Mouse (Mus musculus) cerebellum, adult 8-10 months (tissue): Measurements from ENCODE around the gene Slc8a2.

ENCODE experiments used
- DNase-seq: peaks from one replicate; pipeline ENCODE4 v3.0.0; 2022

Slc8a2 gene

GRCm38 (mm10) chr7:16172586-16173140, 43.0 kb downstream of the Slc8a2 start:
- no peak for DNase-seq

DNA sequence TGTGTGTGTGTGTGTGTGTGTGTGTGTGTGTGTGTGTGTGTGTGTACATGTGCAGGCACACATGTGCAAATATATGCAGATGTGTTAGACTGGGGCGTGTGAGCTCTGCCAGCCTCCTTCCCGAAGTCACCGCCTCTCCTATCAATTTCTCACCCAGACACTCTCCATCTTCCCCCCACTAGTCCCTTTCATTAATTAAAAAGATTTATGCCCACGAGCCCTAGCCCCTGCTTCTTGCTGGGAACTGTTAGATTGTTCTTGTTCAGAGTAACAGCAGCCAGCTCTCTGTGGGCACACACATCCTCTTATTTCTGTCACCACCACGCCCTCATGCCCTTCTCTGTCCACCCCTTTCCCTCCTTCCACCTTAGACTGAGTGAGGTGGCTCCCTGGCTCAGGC, 43.5 kb downstream of the Slc8a2 start:
- no peak for DNase-seq

DNA sequence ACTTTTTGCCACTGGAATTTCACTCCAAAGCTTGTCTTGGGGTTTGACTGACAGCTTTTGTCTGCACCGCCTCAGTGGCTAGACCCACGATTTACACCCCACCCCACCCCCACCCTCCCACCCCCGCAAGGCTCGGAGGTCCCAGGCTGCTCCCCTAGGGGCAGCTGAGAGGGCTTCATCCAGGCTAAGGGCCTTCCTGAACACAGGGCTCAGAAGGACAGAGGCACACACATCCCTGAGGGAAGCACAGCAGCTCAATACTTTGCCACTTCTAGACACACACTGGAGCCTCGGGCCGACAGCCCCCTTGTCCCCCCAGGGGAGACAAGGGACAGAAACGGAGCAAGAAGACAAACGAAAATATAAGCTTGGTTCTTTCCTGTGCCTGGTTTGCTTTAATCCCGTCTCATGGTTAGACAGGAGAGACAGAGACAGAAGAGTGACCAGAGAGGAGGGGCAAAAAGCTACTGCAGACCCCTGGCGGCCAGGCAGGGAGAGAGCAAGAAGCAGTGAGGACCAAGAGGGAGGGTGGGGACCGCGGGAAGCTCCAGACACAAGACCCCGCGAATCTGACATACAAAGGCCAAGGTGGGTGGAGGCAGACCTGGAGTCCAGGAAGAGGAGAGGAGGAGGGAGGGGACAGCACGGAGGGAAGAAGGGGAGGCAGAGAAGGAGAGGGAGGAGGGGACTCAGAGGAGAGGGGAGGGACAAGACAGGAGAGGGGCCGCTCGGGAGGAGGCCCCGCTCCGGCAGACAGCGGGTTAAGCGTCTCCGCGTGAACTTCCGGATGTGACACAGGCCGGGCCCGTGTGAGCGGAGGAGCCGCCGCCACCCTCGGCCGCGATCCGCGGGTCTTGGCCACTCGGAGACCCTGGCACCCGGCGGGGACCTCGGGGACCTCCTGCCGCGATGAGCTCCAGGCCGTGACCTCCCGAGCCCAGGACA, 45.2 kb downstream of the Slc8a2 start, which contains the start of gene Meis3:
Meis3 (plus strand) TSS at position 494 of the 945 bp plus-strand sequence.
- DNase-seq: no peak

GRCm38 (mm10) chr7:16175542-16175931, 45.9 kb downstream of the Slc8a2 start:
- DNase-seq: no peak

- DNase-seq: no peak
Measured at GRCm38 (mm10) chr7:16178114-16178513, 48.5 kb downstream of the Slc8a2 start.

DNA sequence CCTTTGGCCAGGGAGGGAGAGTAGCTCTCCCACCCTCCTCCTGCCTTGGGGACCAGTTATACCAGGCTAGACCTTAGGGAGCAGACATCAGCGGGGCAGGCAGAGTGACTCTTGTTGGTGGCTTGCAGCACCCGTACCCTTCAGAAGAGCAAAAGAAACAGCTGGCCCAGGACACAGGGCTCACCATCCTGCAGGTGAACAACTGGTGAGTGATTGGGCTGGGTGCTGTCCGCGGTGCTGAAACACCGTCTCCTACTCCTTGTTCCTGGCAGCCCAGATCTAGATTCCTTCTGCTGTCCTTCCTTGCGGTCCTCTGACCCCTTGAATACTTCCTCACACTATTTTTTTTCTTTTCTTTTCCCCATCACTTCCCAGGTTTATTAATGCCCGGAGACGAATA, 54.0 kb downstream of the Slc8a2 start:
- DNase-seq: no peak

GRCm38 (mm10) chr7:16187494-16187893, 57.9 kb downstream of the Slc8a2 start:
- DNase-seq: no peak

DNA sequence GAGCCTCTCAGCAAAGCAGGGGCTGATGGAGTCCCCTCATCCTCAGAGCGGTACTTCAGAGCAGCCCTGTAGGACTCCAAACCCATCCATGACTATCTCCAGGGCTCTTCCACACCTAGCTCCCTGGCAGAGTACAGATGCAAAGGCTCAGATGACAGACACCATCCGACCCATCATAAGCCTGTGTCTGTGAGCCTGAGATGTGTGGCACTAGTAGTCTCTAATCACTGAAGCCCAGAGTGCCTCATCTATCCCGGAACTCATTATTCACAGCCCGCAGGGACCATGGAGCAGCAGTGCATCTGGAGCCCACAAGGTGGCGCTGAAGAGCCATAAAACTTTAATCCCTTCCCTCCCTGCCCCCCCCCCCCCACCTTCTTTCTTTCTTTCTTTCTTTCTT, 62.7 kb downstream of the Slc8a2 start:
- peak; percentile 83 for DNase-seq

- no peak for DNase-seq
Measured at GRCm38 (mm10) chr7:16193702-16194101, 64.1 kb downstream of the Slc8a2 start.

- DNase-seq: no peak
Measured at GRCm38 (mm10) chr7:16196616-16197015, 67.0 kb downstream of the Slc8a2 start.

GRCm38 (mm10) chr7:16197166-16197565, 67.5 kb downstream of the Slc8a2 start:
- DNase-seq: no peak

- no peak for DNase-seq
Measured at GRCm38 (mm10) chr7:16198540-16198939, 68.9 kb downstream of the Slc8a2 start.

GRCm38 (mm10) chr7:16201136-16201535, 71.5 kb downstream of the Slc8a2 start:
- DNase-seq: no peak

DNA sequence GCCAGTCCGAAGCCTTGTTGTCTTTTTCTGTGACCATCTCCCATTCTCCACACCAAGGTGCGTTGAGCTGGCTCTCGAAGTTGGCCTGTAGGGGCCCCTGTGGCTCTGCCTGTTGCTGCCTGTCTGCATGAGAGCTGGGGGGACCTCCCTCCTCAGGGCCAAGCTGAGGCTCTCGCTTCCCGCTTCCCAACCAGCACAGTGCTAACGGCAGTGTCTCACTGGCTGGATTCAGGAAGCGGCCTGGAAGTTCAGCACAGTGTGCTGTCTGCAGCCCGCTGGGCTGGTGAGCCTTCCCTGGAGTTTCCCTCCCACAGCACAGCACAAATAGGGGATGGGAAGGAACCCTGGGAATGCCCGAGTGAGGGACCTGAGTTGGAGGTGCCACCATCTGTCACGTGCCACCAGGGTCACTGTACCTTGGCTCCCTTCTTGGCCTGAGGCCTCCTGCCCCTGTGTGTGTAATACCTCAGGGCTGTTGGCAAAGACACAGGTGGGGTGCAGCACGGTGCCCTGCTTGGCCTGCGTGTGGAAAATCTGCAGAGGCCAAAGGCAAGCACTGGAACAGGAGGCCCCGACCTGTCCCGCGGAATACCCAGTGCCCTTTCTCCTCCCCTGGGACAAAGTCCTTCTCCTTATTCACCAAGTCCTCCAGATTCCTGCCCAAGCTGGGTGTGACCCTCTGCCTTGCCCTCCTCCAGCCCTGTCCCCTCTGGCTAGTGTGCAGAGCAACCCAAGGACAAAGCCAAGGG, 73.3 kb downstream of the Slc8a2 start:
- DNase-seq: no peak

DNA sequence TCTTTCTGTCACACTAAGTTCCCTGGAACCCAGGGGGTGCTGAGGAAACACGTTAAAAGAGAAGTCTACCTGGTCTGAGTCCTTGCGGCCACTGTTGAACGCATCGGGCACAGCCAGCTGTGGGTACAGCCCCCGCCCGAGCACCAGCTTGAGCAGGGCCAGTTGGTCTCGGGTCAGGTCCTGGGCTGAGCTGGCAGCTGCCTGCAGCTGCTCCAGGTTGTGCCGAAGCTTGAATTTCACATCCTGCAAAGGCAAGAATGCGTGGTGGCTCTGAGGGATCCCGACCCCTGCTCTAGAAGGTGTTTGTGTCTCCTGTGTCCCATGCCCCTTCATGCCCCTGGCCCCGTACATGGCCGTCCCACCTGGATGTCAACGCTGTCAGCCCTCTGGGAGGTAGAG, 73.9 kb downstream of the Slc8a2 start:
- DNase-seq: no peak

GRCm38 (mm10) chr7:16204791-16205190, 75.2 kb downstream of the Slc8a2 start:
- DNase-seq: no peak

DNA sequence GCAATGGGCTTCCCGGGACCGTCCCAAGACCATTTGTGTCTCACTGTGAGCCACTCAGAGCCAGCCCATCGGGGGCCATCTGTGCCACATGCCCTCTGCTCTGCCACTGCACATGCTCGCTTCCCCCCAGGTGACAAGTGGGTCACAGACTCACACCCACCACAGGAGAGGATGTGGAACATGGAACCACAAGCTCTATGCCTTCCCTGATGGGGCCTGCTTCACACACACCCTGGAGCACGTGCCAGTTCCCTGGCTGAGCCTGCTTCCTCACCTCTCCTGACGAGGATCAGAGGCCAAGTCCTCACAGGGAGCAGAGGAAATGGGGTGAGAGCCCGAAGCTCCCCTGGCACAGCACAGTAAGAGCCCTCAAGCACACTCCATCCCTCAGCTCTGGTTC, 77.5 kb downstream of the Slc8a2 start:
- DNase-seq: no peak

DNA sequence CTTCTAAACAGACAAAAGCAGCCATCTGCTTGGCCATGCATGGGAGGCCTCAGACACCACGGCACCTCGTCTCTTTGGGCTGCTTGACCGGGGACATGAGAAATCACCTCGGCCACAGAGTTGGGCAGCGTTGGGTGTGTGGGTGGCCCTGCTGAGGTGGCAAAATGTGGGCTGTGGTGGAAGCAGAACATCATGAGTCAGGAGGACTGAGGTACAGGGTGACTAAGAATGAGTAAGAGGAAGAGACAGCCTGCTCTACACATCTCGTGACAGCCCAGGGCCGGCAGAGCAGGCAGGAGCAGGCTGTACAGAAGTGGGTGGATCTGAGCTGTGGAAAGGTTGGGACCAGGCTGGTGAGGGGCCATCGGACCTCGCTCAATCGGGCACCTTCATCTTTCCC, 77.9 kb downstream of the Slc8a2 start:
- no peak for DNase-seq

DNA sequence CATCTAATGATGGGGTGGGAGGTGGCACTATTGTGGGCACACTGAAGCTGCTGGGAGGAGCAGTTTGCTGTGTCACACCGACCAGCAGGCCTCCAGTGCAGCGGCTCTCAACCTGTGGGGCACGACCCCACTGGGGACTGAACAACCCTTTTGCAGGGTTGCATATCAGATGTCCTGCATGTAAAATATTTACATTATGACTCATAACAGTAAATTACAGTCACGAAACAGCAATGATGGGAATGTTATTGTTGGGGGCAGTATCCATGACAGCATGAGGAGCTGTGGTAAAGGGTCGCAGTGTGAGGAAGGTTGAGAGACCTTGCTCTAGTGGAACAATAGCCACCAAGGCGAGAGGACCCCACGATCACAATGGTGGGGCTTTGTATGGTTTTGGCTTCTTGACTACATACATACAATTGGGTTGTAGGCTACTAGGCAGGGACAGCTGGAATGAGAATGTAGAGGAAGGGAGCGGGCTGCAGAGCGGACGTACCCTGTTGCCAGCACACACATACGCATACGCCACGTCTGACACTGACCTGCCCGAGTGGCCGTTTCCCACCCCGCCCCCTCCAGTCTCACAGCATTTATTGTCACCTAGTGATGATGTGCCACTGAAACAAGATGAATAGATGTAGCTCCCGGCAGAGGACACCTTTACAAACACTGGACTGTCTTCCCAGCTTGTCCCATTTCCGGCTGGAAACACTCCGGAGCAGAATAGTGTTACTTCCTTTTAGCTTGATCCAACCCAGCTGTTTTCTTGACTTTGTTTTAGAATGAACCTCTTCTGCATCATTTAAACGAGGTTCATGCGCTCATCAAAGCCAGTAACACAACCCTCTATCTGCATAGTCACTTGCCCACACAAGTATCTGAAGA, 79.4 kb downstream of the Slc8a2 start:
- no peak for DNase-seq
